Mouse (Mus musculus): ENCODE measurements around the gene Prkch. TPM values are rescaled to one million over a fixed set of nuclear protein-coding genes. Genes with fewer than 3 reads are reported as not detected.
A peak's percentile ranks its signal among the peaks of the same experiment; 100 is the strongest.

Gene Prkch
- total RNA-seq, 2 experiments from 2014 or later = 11.3 to 11.8 TPM

- peak in 1 of 2 experiments; percentile 27 for DNase-seq (ENCODE audit: low spot score in 2 of 2)
Measured at GRCm38 (mm10) chr12:73790571-73791108, 206.0 kb downstream of the Prkch start.

- no peak for DNase-seq (ENCODE audit: low spot score in 2 of 2)
Measured at GRCm38 (mm10) chr12:73793216-73793615, 208.6 kb downstream of the Prkch start.

GRCm38 (mm10) chr12:73793744-73794143 is 209.1 kb downstream of the Prkch start:
- no peak for DNase-seq (ENCODE audit: low spot score in 2 of 2)

GRCm38 (mm10) chr12:73794151-73794883 is 209.7 kb downstream of the Prkch start:
- peak; percentile 66 to 83 for DNase-seq (ENCODE audit: low spot score in 2 of 2)

GRCm38 (mm10) chr12:73799671-73800070 is 215.1 kb downstream of the Prkch start:
- DNase-seq (ENCODE audit: low spot score in 2 of 2) = no peak

- DNase-seq (ENCODE audit: low spot score in 2 of 2) = no peak
Measured at GRCm38 (mm10) chr12:73800886-73801285, 216.3 kb downstream of the Prkch start.

GRCm38 (mm10) chr12:73801845-73802244 is 217.2 kb downstream of the Prkch start:
- no peak for DNase-seq (ENCODE audit: low spot score in 2 of 2)

- DNase-seq (ENCODE audit: low spot score in 2 of 2) = no peak
Measured at GRCm38 (mm10) chr12:73802379-73803057, 217.9 kb downstream of the Prkch start.

GRCm38 (mm10) chr12:73803946-73804345 is 219.3 kb downstream of the Prkch start:
- no peak for DNase-seq (ENCODE audit: low spot score in 2 of 2)

- no peak for DNase-seq (ENCODE audit: low spot score in 2 of 2)
Measured at GRCm38 (mm10) chr12:73805541-73805940, 220.9 kb downstream of the Prkch start.

GRCm38 (mm10) chr12:73806003-73806402 is 221.4 kb downstream of the Prkch start:
- no peak for DNase-seq (ENCODE audit: low spot score in 2 of 2)

- peak in 1 of 2 experiments; percentile 52 for DNase-seq (ENCODE audit: low spot score in 2 of 2)
Measured at GRCm38 (mm10) chr12:73807228-73807627, 222.6 kb downstream of the Prkch start.

- DNase-seq (ENCODE audit: low spot score in 2 of 2) = peak; percentile 76 to 89
Measured at GRCm38 (mm10) chr12:73810041-73810795, 225.6 kb downstream of the Prkch start.

- DNase-seq (ENCODE audit: low spot score in 2 of 2) = no peak
Measured at GRCm38 (mm10) chr12:73810903-73811302, 226.3 kb downstream of the Prkch start.

- no peak for DNase-seq (ENCODE audit: low spot score in 2 of 2)
Measured at GRCm38 (mm10) chr12:73812198-73812597, 227.6 kb downstream of the Prkch start.

GRCm38 (mm10) chr12:73813016-73813900 is 228.7 kb downstream of the Prkch start:
- no peak for DNase-seq (ENCODE audit: low spot score in 2 of 2)

GRCm38 (mm10) chr12:73814056-73814735 is 229.6 kb downstream of the Prkch start:
- DNase-seq (ENCODE audit: low spot score in 2 of 2) = no peak

- no peak for DNase-seq (ENCODE audit: low spot score in 2 of 2)
Measured at GRCm38 (mm10) chr12:73814897-73815296, 230.3 kb downstream of the Prkch start.

GRCm38 (mm10) chr12:73815463-73815862 is 230.9 kb downstream of the Prkch start:
- DNase-seq (ENCODE audit: low spot score in 2 of 2) = no peak

GRCm38 (mm10) chr12:73815892-73816291 is 231.3 kb downstream of the Prkch start:
- no peak for DNase-seq (ENCODE audit: low spot score in 2 of 2)
